Mouse (Mus musculus) hindbrain, postnatal 0 days (tissue): ENCODE results near the gene Gng7. TPM values are rescaled to one million over a fixed set of nuclear protein-coding genes. Genes with fewer than 3 reads are reported as not detected.

Source experiments
- ATAC-seq: fragments of 200-750 bp; cut with Nextera tagmentation; 2 replicates; pipeline ENCODE4 v1.8.0; 2017; ENCODE audit warnings: mild to moderate bottlenecking, moderate TSS enrichment, moderate library complexity
- DNase-seq: peaks from one replicate; pipeline ENCODE4 v3.0.0-alpha.2; 2015; ENCODE audit warnings: low spot score
- H3K27ac ChIP-seq: fragments of 300-500 bp; sonication (generic); 2 replicates; pipeline ENCODE4 v1.5.1; 2014; ENCODE audit warnings: mild to moderate bottlenecking
- H3K27me3 ChIP-seq: fragments of 300-500 bp; sonication (generic); 2 replicates; pipeline ENCODE4 v1.6.1; 2014; ENCODE audit warnings: low read length, mixed read lengths; ENCODE audit not compliant: insufficient read depth
- H3K36me3 ChIP-seq: fragments of 300-500 bp; sonication (generic); 2 replicates; pipeline ENCODE4 v1.6.1; 2014; ENCODE audit warnings: low read length, mixed read lengths; ENCODE audit not compliant: insufficient read depth
- H3K4me1 ChIP-seq: fragments of 300-500 bp; sonication (generic); 2 replicates; pipeline ENCODE4 v1.6.1; 2014; ENCODE audit warnings: antibody characterized with exemption, low read length, mixed read lengths; ENCODE audit not compliant: insufficient read depth
- H3K4me2 ChIP-seq: fragments of 300-500 bp; sonication (generic); 2 replicates; pipeline ENCODE4 v1.6.1; 2014; ENCODE audit warnings: low read depth, mild to moderate bottlenecking, low read length, moderate library complexity, mixed read lengths
- H3K4me3 ChIP-seq: fragments of 300-500 bp; sonication (generic); 2 replicates; pipeline ENCODE4 v1.5.1; 2014; ENCODE audit warnings: low read length
- H3K9ac ChIP-seq: fragments of 300-500 bp; sonication (generic); replicated peaks from 2 replicates; pipeline ENCODE4 v1.6.1; 2014; ENCODE audit warnings: mild to moderate bottlenecking, low read length, moderate library complexity, mixed read lengths
- H3K9me3 ChIP-seq: fragments of 300-500 bp; sonication (generic); 2 replicates; pipeline ENCODE4 v1.6.1; 2016; ENCODE audit warnings: low read length, mixed read lengths
- CTCF ChIP-seq: IDR thresholded peaks from 2 replicates; pipeline ENCODE4 v1.5.1; 2016; ENCODE audit warnings: antibody characterized with exemption, control low read depth, low read depth
- WGBS: fragments of 180-500 bp; shearing (Covaris S2); extraction: QIAGEN DNeasy Blood & Tissue Kit; methylation state at CpG from one replicate; pipeline ENCODE4 v1.1.7; 2014; 5-methylcytosine and 5-hydroxymethylcytosine counted together
- polyA plus RNA-seq: library from polyadenylated mRNA; unstranded; fragments of >200 nt; fragmentation: Nextera tagmentation; extraction: Ambion mirVana; gene quantifications from 2 replicates; pipeline ENCODE4 v1.2.1, GENCODE M21; 2015
- total RNA-seq: library from RNA; depleted of rRNA; stranded (reverse); fragments of >200 nt; gene quantifications from 2 replicates; pipeline ENCODE4 v1.2.3, GENCODE M21; 2014

Gng7 gene
- total and polyA plus RNA-seq, 2 experiments from 2014 or later: 22.1 to 27.2 TPM

- no peak overlapping the region for H3K27ac ChIP-seq
- no peaks in the 10 kb centered on the region for H3K36me3 ChIP-seq
- H3K9me3 ChIP-seq: no peaks in the 10 kb centered on the region
- no peak overlapping the region for H3K9ac ChIP-seq
- no peaks in the 10 kb centered on the region for H3K27me3 ChIP-seq
- ATAC-seq: no peak
- H3K4me3 ChIP-seq: no peak overlapping the region
- 36% methylated on average over 5 of the region's 5 CpGs for WGBS
- H3K4me2 ChIP-seq: no peak overlapping the region
- H3K4me1 ChIP-seq: 0 out of 2 replicates have a peak, but pooled peaks cover 3% of the 10 kb centered on the region
- TF ChIP-seq CTCF: no peak
- DNase-seq: no peak
These were observed 64.4 kb downstream of the Gng7 start for GRCm38 (mm10) chr10:80950314-80950713.

GRCm38 (mm10) chr10:80949081-80949480, 65.7 kb downstream of the Gng7 start:
- ATAC-seq: no peak
- Histone ChIP-seq H3K9ac (no peak overlapping the region), H3K4me1 (0 out of 2 replicates have a peak, but pooled peaks cover 3% of the 10 kb centered on the region), H3K4me2 (no peak overlapping the region), H3K9me3 (no peaks in the 10 kb centered on the region), H3K27ac (no peak overlapping the region), H3K27me3 (no peaks in the 10 kb centered on the region), H3K36me3 (no peaks in the 10 kb centered on the region), H3K4me3 (no peak overlapping the region)
- TF ChIP-seq CTCF: no peak
- no peak for DNase-seq
- 61% methylated on average over 3 of the region's 3 CpGs for WGBS

- H3K36me3 ChIP-seq: no peaks in the 10 kb centered on the region
- no peak for TF ChIP-seq CTCF
- 40% methylated on average over 6 of the region's 6 CpGs for WGBS
- DNase-seq (no peak), ATAC-seq (no peak)
- H3K27me3 ChIP-seq: no peaks in the 10 kb centered on the region
- H3K4me1 ChIP-seq: 0 out of 2 replicates have a peak, but pooled peaks cover 3% of the 10 kb centered on the region
- no peak overlapping the region for H3K27ac ChIP-seq
- H3K9me3 ChIP-seq: no peaks in the 10 kb centered on the region
- H3K9ac ChIP-seq: no peak overlapping the region
- no peak overlapping the region for H3K4me3 ChIP-seq
- no peak overlapping the region for H3K4me2 ChIP-seq
These were observed 66.2 kb downstream of the Gng7 start for GRCm38 (mm10) chr10:80948570-80948969.

GRCm38 (mm10) chr10:80947802-80948201, 66.9 kb downstream of the Gng7 start:
- ATAC-seq: no peak
- Histone ChIP-seq H3K4me2 (no peak overlapping the region), H3K27ac (no peak overlapping the region), H3K9me3 (no peaks in the 10 kb centered on the region), H3K4me3 (no peak overlapping the region), H3K4me1 (0 out of 2 replicates have a peak, but pooled peaks cover 3% of the 10 kb centered on the region), H3K27me3 (no peaks in the 10 kb centered on the region), H3K9ac (no peak overlapping the region), H3K36me3 (no peaks in the 10 kb centered on the region)
- no peak for DNase-seq
- WGBS: 31% methylated on average over 2 of the region's 2 CpGs
- no peak for TF ChIP-seq CTCF

GRCm38 (mm10) chr10:80946684-80947437, 67.9 kb downstream of the Gng7 start:
- WGBS: 71% methylated on average over 14 of the region's 14 CpGs
- H3K4me2 ChIP-seq: no peak overlapping the region
- ATAC-seq: no peak

GRCm38 (mm10) chr10:80944231-80944630, 70.5 kb downstream of the Gng7 start:
- Histone ChIP-seq H3K4me3 (no peak overlapping the region), H3K4me1 (peaks cover 7% of the 10 kb centered on the region), H3K4me2 (no peak overlapping the region), H3K27ac (no peak overlapping the region), H3K9me3 (no peaks in the 10 kb centered on the region), H3K9ac (no peak overlapping the region), H3K27me3 (no peaks in the 10 kb centered on the region), H3K36me3 (no peaks in the 10 kb centered on the region)
- no peak for DNase-seq
- 77% methylated on average over 5 of the region's 5 CpGs for WGBS
- no peak for ATAC-seq
- no peak for TF ChIP-seq CTCF

More at GRCm38 (mm10) chr10:80946684-80947437, 67.9 kb downstream of the Gng7 start:
- Histone ChIP-seq H3K27me3 (no peaks in the 10 kb centered on the region), H3K9ac (no peak overlapping the region), H3K36me3 (no peaks in the 10 kb centered on the region), H3K4me3 (no peak overlapping the region), H3K9me3 (no peaks in the 10 kb centered on the region), H3K4me1 (0 out of 2 replicates have a peak, but pooled peaks cover 3% of the 10 kb centered on the region), H3K27ac (no peak overlapping the region)
- DNase-seq: no peak
- TF ChIP-seq CTCF: peak; percentile 59

- no peak overlapping the region for H3K4me3 ChIP-seq
- WGBS: 74% methylated on average over 9 of the region's 9 CpGs
These were observed 71.0 kb downstream of the Gng7 start for GRCm38 (mm10) chr10:80943701-80944100.

More at GRCm38 (mm10) chr10:80943701-80944100, 71.0 kb downstream of the Gng7 start:
- ATAC-seq: no peak
- Histone ChIP-seq H3K36me3 (no peaks in the 10 kb centered on the region), H3K4me1 (peaks cover 7% of the 10 kb centered on the region), H3K27me3 (no peaks in the 10 kb centered on the region), H3K27ac (no peak overlapping the region), H3K9me3 (no peaks in the 10 kb centered on the region), H3K4me2 (no peak overlapping the region), H3K9ac (no peak overlapping the region)
- no peak for DNase-seq
- TF ChIP-seq CTCF: no peak
